Mouse (Mus musculus) urinary bladder, postnatal 25 days (tissue): ENCODE data around the gene Clcn3.
"Not testable (repeated sequence)": the region's sequence is repeated elsewhere in the genome, so short reads cannot be mapped to it uniquely, and the experiment has no call there.

Experiments used
- DNase-seq: peaks from one replicate; pipeline ENCODE4 v3.0.0; 2022; ENCODE audit warnings: low spot score

Gene Clcn3

GRCm38 (mm10) chr8:60982701-60983687 lies at the start of gene Clcn3:
Clcn3 (minus strand) TSS chr8:60983300.
- DNase-seq = peak; percentile 94

DNA sequence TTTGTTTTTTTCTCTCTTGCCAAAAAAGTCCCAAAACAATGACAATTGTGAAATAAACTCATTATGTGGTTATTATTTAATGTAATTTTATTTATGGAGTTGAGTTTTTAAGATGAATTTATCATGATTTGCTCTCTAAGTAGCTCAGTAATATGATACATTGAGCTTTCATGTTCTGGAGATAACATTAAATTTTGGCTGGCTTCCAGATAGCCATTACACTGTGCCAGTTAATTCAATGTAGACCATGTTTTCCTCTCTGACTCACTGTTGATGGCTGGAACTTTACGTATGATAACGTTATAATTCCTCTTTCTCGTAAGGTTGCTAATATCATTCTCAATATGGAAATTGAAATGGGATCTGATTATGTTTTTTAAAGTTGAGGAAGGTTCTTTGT lies 13.4 kb upstream of the Clcn3 start:
- DNase-seq = no peak

- no peak for DNase-seq
Observed at GRCm38 (mm10) chr8:60993639-60993986, 10.5 kb upstream of the Clcn3 start.

DNA sequence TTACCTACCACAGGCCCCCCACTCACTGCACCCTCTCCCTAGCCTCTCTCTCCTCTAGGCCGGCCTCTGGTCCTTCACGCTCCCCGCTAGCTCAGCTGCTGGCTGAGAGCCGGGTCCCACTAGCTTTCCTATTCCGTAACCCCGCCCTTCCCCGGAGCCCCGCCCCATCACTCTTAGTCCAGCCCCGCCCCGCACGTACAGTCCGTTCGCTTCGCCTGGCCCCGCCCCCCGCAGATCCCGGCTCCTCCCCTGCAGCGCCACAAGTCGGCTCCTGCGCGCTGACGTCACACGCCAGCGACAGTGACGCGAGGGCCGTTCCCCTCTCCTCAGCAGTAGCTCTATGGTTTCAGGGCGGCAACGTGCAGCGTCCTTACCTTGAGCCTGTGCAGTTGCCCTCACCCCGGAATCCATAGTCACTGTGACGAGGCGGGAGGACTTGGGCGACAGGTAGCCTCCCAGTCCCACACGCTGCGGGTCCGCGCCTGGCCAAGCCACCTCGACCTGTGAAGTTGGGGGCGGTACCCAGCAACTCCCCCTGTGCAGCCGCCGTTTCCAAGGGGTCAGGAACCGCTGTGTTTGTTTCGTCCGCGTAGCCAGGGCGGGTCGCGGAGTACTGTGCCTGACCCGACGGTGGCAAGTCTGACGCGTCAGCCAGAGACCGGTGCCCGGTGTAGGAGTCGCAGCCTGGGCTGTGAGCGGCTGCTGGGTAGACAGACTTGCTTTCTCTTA lies 10.0 kb upstream of the Clcn3 start, which contains the start of gene Nek1:
Gene Nek1, plus strand, starts transcription at position 286 of the 729 bp plus-strand sequence.
- peak; percentile 98 for DNase-seq

- DNase-seq = peak; percentile 69
Observed at GRCm38 (mm10) chr8:60992561-60992909, 9.4 kb upstream of the Clcn3 start.

GRCm38 (mm10) chr8:60984260-60985010 lies 1.3 kb upstream of the Clcn3 start:
- not testable (repeated sequence) for DNase-seq

DNA sequence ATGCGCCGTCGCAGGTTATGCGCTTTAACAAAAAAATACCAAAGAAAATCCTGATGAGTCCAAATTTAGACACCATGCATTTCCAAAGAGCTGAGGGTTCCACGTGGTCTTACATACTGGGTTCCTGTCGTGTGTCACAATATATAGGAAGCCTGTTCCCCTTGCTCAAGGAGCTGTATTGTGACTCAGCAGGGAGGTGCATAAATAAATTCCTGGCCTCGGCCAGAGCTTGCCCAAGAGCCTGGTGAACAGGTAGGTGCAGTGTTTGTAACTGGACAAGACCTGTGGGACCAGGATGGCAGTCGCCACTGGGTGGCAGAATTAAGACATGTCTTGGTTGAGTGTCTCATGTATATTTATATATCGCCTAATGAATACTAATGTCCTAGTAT lies 584 bp upstream of the Clcn3 start:
- DNase-seq = peak; percentile 43

DNA sequence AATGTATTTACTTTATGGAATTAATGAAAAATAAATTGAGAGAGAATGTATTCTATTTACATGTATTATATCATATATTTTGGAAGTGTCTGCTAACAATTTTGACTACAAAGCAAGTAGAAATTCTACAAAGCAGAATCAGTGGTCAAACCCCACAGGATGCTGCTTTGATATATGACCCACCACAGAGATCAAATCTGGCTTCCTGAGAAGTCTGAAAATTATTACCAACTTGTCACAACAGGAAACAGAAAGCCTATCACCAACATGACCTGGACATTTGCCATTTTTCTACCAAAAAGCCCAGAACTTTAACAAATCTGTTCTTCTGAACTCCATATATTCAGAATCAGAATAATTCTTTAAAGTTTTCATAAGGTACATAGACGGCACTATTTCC lies 1.7 kb downstream of the Clcn3 start:
- DNase-seq = no peak

- DNase-seq = no peak
Observed at GRCm38 (mm10) chr8:60978496-60978895, 4.6 kb downstream of the Clcn3 start.

DNA sequence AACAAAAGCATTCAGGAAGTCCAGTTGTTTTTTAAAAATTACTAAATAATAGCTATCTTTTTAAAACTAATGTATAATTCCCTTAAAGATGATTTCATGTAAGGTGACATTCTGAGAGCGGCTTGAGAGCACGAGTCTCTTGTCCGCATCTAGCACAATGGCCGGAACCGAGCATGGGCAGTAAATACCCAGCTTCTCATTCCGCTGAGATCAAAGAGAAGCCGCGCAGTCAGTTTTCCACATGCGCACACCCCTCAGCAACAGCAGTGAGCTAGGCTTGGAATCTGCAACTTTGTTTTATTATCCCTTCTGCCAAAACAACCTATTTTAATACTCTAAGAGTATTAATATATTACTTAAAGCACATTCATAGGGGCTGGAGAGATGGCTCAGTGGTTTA lies 6.3 kb downstream of the Clcn3 start:
- no peak for DNase-seq

- no peak for DNase-seq
Observed at GRCm38 (mm10) chr8:60974837-60975236, 8.3 kb downstream of the Clcn3 start.

DNA sequence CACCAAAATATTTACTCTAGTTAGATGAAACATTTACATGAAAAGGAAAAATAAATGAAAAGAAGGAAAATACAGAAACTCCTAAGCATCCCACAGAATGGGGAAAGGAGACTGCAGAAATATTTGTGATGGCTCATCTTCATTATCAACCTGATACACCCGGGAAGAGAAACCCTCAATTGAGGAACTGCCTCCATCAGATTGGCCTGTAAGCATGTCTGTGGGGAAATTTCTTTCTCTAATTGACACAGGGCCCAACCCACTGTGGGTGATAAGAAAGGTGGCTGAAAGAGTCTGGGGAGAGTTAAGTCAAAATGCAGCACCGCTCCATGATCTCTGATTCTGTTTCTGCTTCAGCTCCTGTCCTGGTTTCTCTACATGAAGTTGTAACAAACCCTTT lies 9.7 kb downstream of the Clcn3 start:
- DNase-seq = no peak

DNA sequence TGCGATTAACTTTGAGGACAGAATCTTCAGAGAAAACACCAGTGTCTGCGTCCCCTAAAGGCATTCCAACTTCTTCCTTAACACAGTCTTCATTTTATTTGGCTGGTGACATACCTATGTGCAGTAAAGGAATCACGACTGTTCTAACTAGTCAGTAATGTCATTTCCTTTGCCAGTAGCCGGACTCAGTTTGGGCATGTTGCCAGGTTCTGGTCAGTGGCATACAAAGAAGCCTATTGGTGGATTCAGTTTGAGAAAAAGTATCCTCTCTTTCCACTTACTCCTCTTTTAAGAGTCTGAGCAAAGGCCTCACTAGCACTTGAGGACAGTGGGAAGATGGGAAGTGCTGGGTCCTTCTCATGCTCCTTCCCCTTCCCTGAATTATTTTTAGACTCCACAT lies 11.3 kb downstream of the Clcn3 start:
- DNase-seq = no peak

DNA sequence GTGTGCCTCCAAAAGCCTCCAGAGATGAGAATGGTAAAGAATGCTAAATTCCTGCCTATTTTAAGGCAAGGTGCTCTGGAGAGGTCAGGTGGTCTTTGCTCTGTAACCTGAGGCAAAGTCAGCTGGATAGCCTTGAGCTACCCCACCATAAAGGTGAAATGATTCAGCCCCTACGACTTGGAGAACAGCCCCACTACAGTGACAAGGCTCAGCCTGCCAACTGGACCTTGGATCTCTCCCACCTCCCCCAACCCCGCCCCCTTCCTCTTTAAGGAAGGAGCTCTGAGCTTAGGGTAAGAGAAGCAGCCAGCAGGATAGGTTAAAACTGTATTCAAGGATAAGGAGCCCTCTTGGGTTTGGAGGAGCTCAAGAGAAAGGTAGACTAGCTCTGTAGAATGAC lies 14.0 kb downstream of the Clcn3 start:
- DNase-seq = no peak

DNA sequence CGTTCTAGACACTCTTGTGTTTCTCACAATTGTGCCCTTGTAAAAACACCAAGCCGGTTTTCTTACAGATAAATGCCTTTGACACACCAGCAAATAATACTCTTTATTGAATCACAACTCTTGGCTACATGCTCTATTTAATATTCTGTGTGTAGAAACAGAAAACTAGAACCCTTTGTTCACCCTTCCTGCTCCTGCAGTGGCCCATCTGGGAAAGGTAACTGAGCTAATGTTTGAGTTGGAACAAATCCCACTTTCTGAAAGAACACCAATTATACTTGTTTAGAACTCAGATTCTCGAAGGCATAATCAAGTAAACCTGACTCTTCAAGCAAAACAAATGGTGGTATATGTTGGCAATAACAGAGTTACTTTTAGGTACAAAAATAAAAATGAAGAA lies 17.4 kb downstream of the Clcn3 start:
- no peak for DNase-seq

GRCm38 (mm10) chr8:60965306-60965705 lies 17.8 kb downstream of the Clcn3 start:
- no peak for DNase-seq

DNA sequence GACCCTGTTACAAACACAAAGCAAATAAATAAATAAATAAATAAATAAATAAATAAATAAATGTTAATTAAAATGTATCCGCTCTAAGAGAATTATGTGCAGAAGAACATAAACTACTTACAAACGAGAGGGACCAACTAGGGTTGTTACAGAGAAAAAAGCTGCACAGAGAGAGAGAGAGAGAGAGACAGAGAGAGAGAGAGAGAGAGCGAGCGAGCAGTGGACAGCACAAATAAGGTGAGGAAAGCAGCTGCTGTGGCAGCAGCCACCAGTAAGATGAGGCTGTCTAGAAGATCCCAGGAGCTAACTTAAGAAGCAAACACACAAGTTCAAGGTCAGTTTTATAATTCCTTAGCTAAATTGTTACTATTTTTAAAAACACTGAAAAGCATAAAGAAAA lies 18.6 kb downstream of the Clcn3 start:
- DNase-seq = no peak

DNA sequence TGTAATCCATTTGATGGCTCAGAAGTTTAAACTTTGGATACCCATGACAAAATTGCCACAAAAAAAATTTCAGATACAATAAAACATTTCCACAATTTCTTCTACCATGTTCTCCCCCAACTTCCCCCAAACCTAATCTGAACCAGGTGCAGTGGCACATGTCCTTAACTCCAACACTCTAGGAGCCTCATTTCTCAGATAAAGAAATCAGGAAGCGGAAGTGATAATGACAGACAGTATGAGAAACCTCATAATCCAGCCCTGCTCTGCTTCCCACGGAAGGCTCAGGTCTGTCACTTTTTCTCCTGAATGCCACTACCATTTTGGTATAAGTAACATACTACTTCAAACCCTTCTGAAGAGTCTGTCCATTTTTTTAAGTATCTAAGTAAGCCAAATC lies 19.2 kb downstream of the Clcn3 start:
- DNase-seq = no peak

DNA sequence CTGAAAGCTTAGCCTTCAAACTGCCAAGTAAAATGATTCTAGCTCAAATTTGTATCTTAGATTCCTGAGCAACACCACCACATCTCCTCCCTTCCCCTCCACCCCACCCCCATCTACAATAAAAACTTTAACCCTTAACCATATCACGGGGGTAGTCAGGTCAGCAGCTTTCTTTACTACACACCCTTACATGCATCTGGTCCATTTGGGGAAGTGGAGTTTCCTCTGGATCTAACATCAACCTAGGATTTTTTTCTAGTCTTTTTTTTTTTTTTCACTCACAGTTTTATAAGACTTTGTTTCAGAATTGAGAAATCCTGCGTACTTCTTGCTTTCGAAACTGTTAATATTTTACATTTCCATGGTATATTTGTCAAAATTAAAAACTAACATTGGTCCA lies 20.3 kb downstream of the Clcn3 start:
- no peak for DNase-seq

DNA sequence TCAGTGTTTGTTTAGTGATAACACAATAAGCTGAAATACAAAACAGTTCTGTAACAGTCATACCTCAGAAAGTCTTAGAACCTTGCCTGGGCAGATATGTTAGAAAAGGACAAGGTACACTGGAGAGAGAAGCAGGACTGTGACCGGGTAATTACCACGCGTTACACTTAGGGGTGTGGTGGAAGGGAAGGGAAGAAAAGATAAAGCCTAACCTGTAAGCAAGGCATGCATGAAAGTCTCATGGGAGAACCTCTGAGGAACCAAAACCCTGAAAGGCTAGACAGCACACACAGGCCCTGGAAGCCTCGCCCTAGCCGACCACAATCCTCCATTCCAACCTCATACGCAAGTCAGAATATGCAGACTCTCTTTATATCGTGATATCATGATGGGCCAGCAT lies 26.3 kb downstream of the Clcn3 start:
- no peak for DNase-seq

DNA sequence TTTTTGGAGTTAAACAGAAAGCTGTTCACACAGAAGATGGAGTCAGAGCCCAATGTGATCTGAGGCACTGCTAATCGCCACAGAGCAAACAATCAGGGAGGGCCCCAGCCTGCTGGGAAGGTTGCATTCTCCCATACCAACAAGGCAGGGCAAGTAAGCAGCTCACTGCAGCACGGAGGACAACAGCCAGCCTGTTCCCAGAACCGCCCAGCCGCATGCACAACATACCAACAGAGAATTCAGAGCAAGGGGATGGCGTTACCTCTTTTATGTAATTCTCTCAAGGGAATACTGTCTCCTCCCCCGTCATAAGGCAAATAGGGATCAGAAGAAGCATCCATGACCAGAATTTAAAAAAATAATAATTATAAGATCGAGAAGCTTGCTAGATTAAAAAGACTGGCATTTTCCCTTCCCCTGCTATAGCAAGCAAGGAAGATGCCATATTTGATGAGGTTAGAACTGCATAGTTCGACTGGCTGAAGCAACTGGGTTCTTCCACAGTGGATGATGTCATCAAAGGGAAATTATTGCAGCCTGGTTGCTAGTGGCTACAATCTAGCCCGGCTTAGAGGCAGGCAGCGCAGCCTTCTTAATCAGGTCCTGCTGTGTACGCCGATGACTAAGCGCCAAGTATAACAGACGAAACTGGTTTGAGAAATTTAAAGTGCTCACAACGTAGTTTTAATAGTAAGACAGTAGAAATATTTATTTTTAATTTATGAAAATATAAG lies 28.7 kb downstream of the Clcn3 start:
- peak; percentile 57 for DNase-seq

- DNase-seq = no peak
Observed at GRCm38 (mm10) chr8:60952803-60953202, 30.3 kb downstream of the Clcn3 start.
